Mouse (Mus musculus): Measurements from ENCODE around the gene Prkce.

- TF ChIP-seq POLR2A (IDR thresholded peaks at IDR 0.05; ENCODE audit: insufficient read length, low read depth) (no peak), USF1 (IDR thresholded peaks at IDR 0.05; ENCODE audit: low read depth) (no peak)
Observed at GRCm38 (mm10) chr17:86306161-86306560, 138.6 kb downstream of the Prkce start.
